Mouse (Mus musculus): Measurements from ENCODE around the gene Clip2. TPM values are rescaled to one million over a fixed set of nuclear protein-coding genes. Genes with fewer than 3 reads are reported as not detected.

The Clip2 gene
- polyA plus RNA-seq, 1 experiment = 21.9 TPM

DNA sequence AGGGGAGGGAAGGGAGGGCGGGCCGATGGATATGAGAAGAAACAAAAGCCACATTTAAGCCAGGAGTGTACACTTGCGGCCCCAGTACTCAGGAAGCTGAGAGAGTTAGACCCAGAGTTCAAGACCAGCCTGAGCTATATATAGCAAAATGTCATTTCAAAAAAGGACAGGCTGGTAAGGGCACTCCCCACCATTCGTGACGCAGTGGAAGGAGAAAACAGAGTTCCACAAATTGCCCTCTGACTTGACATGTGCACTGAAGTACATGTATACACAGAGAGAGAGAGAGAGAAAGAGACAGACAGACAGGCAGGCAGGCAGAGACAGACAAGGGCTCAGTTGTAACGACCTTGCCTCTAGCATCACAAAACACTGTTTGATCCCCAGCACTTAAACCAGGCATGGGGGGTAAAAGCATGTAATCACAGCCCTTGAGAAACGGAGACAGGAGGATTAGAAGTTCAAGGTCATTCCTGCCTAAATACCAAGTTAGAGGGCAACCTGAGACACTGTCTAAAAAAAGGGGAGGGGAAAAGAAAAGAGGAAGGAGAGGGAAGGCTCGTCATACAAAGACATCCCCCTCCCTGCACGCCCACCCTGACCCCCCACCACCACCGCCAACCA is 106.9 kb downstream of the Clip2 start:
- WGBS = 30% methylated on average over 10 of the region's 10 CpGs
- TF ChIP-seq POLR2A (IDR thresholded peaks at IDR 0.05; ENCODE audit: borderline replicate concordance, extremely low read depth, low read depth, low read length) = no peak
- no peak for TF ChIP-seq CTCF (IDR thresholded peaks at IDR 0.05; ENCODE audit: insufficient read depth, low read length)
- H3K4me1 ChIP-seq (ENCODE audit: control insufficient read depth, insufficient read depth, low read length) = no peaks in the 10 kb centered on the region
- no peak overlapping the region for H3K4me3 ChIP-seq (replicated peaks; ENCODE audit: extremely low read depth, low read depth, low read length)
- DNase-seq = no peak

DNA sequence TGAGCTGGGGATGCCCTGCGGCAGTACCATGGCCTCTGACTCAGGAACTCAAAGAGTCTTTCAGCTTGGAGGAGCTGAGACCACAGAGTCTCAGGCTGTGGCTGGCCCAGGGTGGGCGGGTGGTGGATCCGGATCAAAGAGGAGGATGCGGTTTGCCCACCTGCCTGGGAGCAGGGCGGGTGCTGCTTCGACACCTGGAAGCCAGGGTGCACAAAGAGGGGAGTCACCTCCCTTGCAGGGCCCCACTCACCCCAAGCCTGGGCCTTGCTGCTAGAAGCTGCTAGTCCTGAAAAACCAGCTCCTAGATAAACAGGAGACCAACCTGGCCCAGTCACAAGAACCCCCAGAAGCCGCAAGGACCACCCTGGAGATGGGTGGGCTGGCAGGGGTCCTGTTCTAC is 107.8 kb downstream of the Clip2 start:
- Histone ChIP-seq H3K4me3 (replicated peaks; ENCODE audit: extremely low read depth, low read depth, low read length) (no peak overlapping the region), H3K4me1 (ENCODE audit: control insufficient read depth, insufficient read depth, low read length) (no peaks in the 10 kb centered on the region)
- 67% methylated on average over 7 of the region's 7 CpGs for WGBS

DNA sequence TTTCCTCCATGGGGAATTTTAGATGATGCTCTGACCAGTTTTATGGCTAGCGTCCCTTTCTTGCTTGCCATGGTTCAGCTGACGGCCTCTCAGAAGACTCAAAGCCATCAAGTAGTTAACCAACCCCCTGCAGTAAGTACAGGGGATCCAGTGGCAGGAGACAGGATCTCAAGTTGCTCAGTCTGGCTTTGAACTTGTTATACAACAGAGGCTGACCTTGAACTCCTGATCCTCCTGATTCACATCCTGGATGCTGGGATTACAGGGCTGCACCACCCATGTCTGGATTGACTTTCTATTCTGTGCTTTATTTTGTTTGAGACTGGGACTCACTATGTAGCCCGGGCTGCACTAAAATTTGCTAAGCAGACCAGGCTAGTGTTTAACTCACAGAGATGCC is 110.2 kb downstream of the Clip2 start:
- no peak for TF ChIP-seq POLR2A (IDR thresholded peaks at IDR 0.05; ENCODE audit: borderline replicate concordance, extremely low read depth, low read depth, low read length)
- no peak for TF ChIP-seq CTCF (IDR thresholded peaks at IDR 0.05; ENCODE audit: insufficient read depth, low read length)
- WGBS = 89% methylated on average over 3 of the region's 3 CpGs
- Histone ChIP-seq H3K4me3 (replicated peaks; ENCODE audit: extremely low read depth, low read depth, low read length) (no peak overlapping the region), H3K4me1 (ENCODE audit: control insufficient read depth, insufficient read depth, low read length) (peaks cover 8% of the 10 kb centered on the region)
- DNase-seq = no peak

More for the DNA sequence above, 107.8 kb downstream of the Clip2 start:
- no peak for DNase-seq
- TF ChIP-seq POLR2A (IDR thresholded peaks at IDR 0.05; ENCODE audit: borderline replicate concordance, extremely low read depth, low read depth, low read length) = no peak

DNA sequence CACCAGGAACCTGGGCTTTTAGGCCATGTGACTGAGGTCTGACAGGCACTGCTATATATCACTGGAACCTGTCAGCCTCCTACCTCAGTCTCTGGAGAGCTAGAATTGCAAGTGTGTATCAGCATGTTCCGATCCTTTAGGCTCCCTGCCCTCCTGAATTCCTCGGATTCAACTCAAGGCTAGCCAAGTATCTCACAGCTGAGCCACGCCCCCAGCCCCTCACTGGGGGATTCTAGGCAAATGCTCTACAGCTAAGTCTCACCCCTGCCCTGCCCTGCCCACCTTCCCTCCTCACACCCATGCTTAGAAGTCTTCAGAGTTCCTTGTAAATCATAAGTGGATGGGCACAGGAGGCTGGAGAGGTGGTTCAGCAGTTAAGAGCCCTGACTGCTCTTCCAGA is 111.1 kb downstream of the Clip2 start:
- H3K4me1 ChIP-seq (ENCODE audit: control insufficient read depth, insufficient read depth, low read length) = peaks cover 8% of the 10 kb centered on the region
- TF ChIP-seq CTCF (IDR thresholded peaks at IDR 0.05; ENCODE audit: insufficient read depth, low read length) (no peak), POLR2A (IDR thresholded peaks at IDR 0.05; ENCODE audit: borderline replicate concordance, extremely low read depth, low read depth, low read length) (no peak)
- DNase-seq = no peak
- H3K4me3 ChIP-seq (replicated peaks; ENCODE audit: extremely low read depth, low read depth, low read length) = no peak overlapping the region
- WGBS = 73% methylated on average over 3 of the region's 3 CpGs

DNA sequence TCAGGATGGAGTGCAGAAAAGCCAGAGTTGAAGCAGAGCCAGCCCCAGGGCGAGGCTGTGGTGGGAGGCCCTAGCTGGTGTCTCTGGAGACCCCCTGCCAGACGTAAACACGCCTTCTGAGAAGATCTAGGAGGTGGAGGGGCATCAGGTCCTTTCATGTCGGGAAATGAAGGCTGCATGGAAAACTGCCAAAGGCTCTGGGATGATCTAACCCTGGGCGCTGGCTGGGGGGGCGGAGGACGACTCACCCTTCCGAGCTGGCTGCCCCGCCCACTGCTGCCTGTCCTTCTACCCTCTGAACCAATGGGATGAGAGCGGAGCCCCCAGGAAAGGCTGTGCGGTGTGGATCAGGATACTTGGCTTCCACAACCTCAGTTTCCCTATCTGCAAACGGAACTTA is 112.1 kb downstream of the Clip2 start:
- peak; percentile 24 for DNase-seq
- Histone ChIP-seq H3K4me3 (replicated peaks; ENCODE audit: extremely low read depth, low read depth, low read length) (no peak overlapping the region), H3K4me1 (ENCODE audit: control insufficient read depth, insufficient read depth, low read length) (peaks cover 8% of the 10 kb centered on the region)
- WGBS = 38% methylated on average over 12 of the region's 12 CpGs
- no peak for TF ChIP-seq CTCF (IDR thresholded peaks at IDR 0.05; ENCODE audit: insufficient read depth, low read length)
- no peak for TF ChIP-seq POLR2A (IDR thresholded peaks at IDR 0.05; ENCODE audit: borderline replicate concordance, extremely low read depth, low read depth, low read length)

DNA sequence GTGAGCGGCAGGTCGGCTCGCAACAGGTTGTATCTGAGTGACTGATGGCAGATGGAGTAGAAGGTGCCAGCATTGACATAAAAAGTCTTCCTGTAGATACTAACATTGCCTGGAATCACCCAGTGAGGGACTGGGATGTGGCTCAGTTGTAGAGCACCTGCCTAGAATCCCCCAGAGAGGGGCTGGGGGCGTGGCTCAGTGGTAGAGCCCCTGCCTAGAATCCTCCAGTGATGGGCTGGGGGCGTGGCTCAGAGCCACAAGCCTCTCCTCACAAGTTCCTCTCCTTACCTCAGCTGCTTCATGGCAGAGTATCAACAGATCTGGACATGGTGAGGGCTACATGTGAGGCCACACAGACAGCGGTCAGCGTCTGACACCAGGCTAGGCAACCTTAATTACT is 112.8 kb downstream of the Clip2 start:
- peaks cover 8% of the 10 kb centered on the region for H3K4me1 ChIP-seq (ENCODE audit: control insufficient read depth, insufficient read depth, low read length)
- WGBS = 96% methylated on average over 7 of the region's 7 CpGs
- DNase-seq = no peak
- no peak overlapping the region for H3K4me3 ChIP-seq (replicated peaks; ENCODE audit: extremely low read depth, low read depth, low read length)
- no peak for TF ChIP-seq CTCF (IDR thresholded peaks at IDR 0.05; ENCODE audit: insufficient read depth, low read length)
- no peak for TF ChIP-seq POLR2A (IDR thresholded peaks at IDR 0.05; ENCODE audit: borderline replicate concordance, extremely low read depth, low read depth, low read length)

Other genes starting within 250 kb of the Clip2 start
- gene Gtf2i, start 237.7 kb downstream of the Clip2 start, polyA plus RNA-seq (2012; rRNA removed) = 63.8 and 79.5 TPM in 2 replicates
- gene Gtf2ird1, start 95.7 kb downstream of the Clip2 start, polyA plus RNA-seq (2012; rRNA removed) = 16.8 and 23.4 TPM in 2 replicates
- 0.14 and 0.24 TPM in 2 replicates for gene Syna, start 7.7 kb upstream of the Clip2 start, polyA plus RNA-seq (2012; rRNA removed)
- 40.8 and 58.3 TPM in 2 replicates for gene Rfc2, start 28.9 kb upstream of the Clip2 start, polyA plus RNA-seq (2012; rRNA removed)
- 8.0 and 8.4 TPM in 2 replicates for gene Lat2, start 62.6 kb upstream of the Clip2 start, polyA plus RNA-seq (2012; rRNA removed)
- gene Eif4h, start 87.1 kb upstream of the Clip2 start, polyA plus RNA-seq (2012; rRNA removed) = 243 and 280 TPM in 2 replicates
- 29.6 and 31.1 TPM in 2 replicates for gene Limk1, start 136.2 kb upstream of the Clip2 start, polyA plus RNA-seq (2012; rRNA removed)
- 311 and 510 TPM in 2 replicates for gene Eln, start 194.9 kb upstream of the Clip2 start, polyA plus RNA-seq (2012; rRNA removed)